Mouse (Mus musculus) C2C12 (cell line): ENCODE results near the gene Lhpp. TPM values are rescaled to one million over a fixed set of nuclear protein-coding genes. Genes with fewer than 3 reads are reported as not detected.

ENCODE experiments used
- H3K27me3 ChIP-seq: one replicate; pipeline ENCODE4 v1.6.1; 2011; ENCODE audit not compliant: control insufficient read depth, insufficient read depth, insufficient read length
- H3K36me3 ChIP-seq: one replicate; pipeline ENCODE4 v1.6.1; 2011; ENCODE audit not compliant: control insufficient read depth, insufficient read depth
- H3K4me3 ChIP-seq: one replicate; pipeline ENCODE4 v1.5.1; 2011; ENCODE audit warnings: mild to moderate bottlenecking, control low read depth; ENCODE audit not compliant: poor library complexity, insufficient read depth, severe bottlenecking
- H3K79me2 ChIP-seq: one replicate; pipeline ENCODE4 v1.6.1; 2011; ENCODE audit not compliant: control insufficient read depth, insufficient read depth
- H3K79me3 ChIP-seq: one replicate; pipeline ENCODE4 v1.6.1; 2011; ENCODE audit warnings: low read depth, control low read depth
- H3ac ChIP-seq: one replicate; pipeline ENCODE3; 2011; ENCODE audit warnings: low read depth; ENCODE audit not compliant: control insufficient read depth, insufficient read length
- CEBPB ChIP-seq: IDR thresholded peaks from one replicate; pipeline ENCODE4 v1.6.1; 2011; ENCODE audit warnings: low read depth, mild to moderate bottlenecking, control low read depth, moderate library complexity
- CTCF ChIP-seq: IDR thresholded peaks from one replicate; pipeline ENCODE4 v1.5.1; 2011; ENCODE audit not compliant: control insufficient read depth, insufficient read depth, insufficient read length
- FOSL1 ChIP-seq: IDR thresholded peaks from one replicate; pipeline ENCODE4 v1.8.0; 2011; ENCODE audit warnings: mild to moderate bottlenecking, low read length; ENCODE audit not compliant: poor library complexity, insufficient read depth, severe bottlenecking
- MAX ChIP-seq: IDR thresholded peaks from one replicate; pipeline ENCODE4 v1.6.1; 2011; ENCODE audit warnings: mild to moderate bottlenecking, control low read depth
- MYOD1 ChIP-seq: IDR thresholded peaks from one replicate; pipeline ENCODE4 v1.6.1; 2011; ENCODE audit warnings: low read depth; ENCODE audit not compliant: control insufficient read depth, insufficient read length
- MYOG ChIP-seq: IDR thresholded peaks from one replicate; pipeline ENCODE4 v1.6.1; 2011; ENCODE audit not compliant: control insufficient read depth, insufficient read length; ENCODE audit errors: extremely low read depth
- USF1 ChIP-seq: IDR thresholded peaks from one replicate; pipeline ENCODE4 v1.6.1; 2011; ENCODE audit warnings: low read depth, mild to moderate bottlenecking, control low read depth, moderate library complexity
- polyA plus RNA-seq: library from polyadenylated mRNA; unstranded; fragments of >200 nt; fragmentation: generic; extraction: Trizol; gene quantifications from one replicate; pipeline ENCODE4 v1.2.1, GENCODE M21; 2012; ENCODE audit warnings: missing spikeins

Lhpp gene
- polyA plus RNA-seq, 1 experiment, result 2.9 TPM

DNA sequence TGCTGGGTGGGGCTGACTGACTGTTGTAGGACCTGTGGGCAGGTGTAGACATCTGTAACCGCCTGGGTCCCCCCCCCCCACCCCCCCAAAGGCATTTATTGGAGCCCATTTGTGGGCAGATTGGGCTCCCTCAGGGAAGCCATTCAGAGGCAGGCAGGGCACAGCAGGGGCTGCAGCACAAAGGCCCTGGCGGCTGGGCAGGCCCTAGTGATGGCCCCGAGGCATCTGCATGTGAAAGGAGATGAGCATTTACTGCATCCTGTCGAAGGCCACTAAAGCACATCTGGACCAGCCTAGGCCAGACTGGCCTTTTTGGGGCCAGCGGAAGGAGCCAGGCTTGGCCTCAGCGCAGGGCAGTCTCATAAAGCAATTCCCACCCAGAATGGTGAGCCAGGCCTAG lies 6.0 kb downstream of the Lhpp start:
- Histone ChIP-seq H3K27me3 (peaks cover 17% of the 10 kb centered on the region), H3K36me3 (no peaks in the 10 kb centered on the region), H3K4me3 (no peak overlapping the region), H3K79me3 (no peaks in the 10 kb centered on the region), H3K79me2 (no peaks in the 10 kb centered on the region), H3ac (no peak overlapping the region)
- TF ChIP-seq MAX, result no peak
- TF ChIP-seq MYOG, result no peak
- no peak for TF ChIP-seq CTCF
- TF ChIP-seq USF1, result no peak
- no peak for TF ChIP-seq FOSL1
- TF ChIP-seq CEBPB, result no peak
- no peak for TF ChIP-seq MYOD1

DNA sequence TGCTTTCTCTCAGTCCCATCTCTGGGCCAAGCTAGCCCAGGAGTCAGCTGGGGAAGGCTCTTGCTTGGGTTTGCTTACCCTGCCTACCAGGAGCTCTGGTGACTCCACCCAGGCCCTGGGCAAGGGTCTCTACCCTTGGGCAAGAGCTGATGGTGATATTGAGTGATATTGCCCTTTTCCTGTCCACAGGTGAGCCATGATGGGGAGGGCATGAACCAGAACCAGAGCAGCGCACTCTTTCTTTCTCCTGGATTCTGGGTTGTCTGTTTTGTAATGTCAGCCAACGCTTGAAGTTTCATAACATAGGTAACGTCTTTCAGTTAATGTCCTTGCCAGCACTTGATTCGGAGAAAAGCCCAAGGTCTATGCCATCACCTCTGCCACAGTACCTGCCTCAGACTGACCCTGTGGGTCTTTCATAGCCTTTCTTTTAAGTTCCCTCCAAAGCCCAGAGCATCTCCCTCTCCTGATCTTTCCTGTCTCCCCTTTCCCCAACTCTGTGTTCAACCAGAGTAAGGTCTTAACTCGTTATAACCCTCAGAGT lies 6.7 kb downstream of the Lhpp start:
- H3ac ChIP-seq, result no peak overlapping the region
- no peaks in the 10 kb centered on the region for H3K79me2 ChIP-seq
- no peaks in the 10 kb centered on the region for H3K36me3 ChIP-seq
- TF ChIP-seq MYOG, result no peak
- TF ChIP-seq FOSL1, result no peak
- no peak for TF ChIP-seq MYOD1
- no peak for TF ChIP-seq MAX
- TF ChIP-seq USF1, result no peak
- no peak for TF ChIP-seq CTCF
- no peak for TF ChIP-seq CEBPB
- no peak overlapping the region for H3K4me3 ChIP-seq
- H3K79me3 ChIP-seq, result no peaks in the 10 kb centered on the region
- peaks cover 17% of the 10 kb centered on the region for H3K27me3 ChIP-seq

DNA sequence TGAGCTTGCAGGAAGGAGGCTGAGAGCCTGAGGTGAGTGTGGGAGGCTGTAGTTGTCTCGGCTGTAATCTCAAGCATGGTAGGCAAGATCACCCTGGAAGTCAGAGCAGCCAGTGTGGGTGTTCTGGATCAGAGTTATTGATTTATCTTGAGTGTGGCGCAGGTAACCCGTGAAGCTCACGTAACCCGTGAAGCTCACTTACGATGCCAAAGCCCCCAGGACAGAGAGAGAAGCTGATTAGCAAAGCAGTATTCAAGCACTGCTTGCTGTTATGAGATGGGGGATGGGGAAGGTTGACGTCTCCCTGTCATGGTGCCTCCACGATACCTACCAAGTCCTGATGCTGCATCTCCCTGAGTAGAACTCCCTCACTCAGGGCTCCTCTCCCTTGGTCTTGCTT lies 9.1 kb downstream of the Lhpp start:
- TF ChIP-seq MYOG, result no peak
- no peak for TF ChIP-seq CEBPB
- no peak for TF ChIP-seq CTCF
- TF ChIP-seq USF1, result no peak

DNA sequence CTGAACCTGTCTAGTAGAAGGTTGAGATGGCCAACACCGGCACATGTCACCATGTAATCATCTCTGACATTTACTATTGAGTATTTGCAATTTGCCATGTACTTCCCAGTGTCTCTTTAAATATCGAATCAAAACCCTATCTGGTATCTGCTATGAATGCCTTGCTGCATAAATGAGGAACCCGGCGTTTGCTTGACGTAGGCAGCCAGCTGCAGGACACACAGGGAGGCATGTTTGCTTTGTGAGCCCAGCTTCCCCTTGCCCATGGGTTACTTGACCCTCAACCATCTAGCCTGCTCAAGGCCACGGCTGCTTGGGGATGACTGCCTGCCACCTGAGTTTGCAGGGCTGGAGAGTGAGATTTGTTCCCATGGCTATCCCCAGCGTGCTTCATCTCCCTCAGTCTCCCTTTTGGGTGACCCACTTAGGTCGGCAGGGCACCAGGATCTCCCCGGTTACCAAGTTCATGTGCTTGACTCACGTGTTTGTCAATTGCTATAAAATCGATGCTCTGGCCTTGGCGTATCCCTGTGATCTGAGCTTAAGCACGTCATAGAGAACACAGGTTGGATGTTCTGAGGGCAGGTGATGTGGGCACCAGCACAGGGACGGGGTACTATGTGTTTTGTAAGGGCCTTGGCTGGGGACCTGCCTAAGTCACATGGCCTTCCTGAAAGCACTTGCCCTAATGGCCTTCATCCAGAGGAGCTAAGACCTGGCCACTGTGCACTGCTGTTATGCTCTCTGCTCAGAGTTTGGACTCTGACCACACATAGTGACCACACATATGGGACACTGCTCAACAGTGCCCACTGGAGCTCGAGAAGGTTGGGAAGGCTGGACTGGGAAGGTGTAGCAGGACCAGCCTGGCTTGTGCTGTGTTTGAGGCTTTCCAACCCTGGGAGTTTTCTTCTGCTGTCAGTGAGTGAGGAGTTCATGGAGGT lies 9.8 kb downstream of the Lhpp start:
- Histone ChIP-seq H3K27me3 (peaks cover 23% of the 10 kb centered on the region), H3K4me3 (no peak overlapping the region)
- TF ChIP-seq MYOD1 (no peak), FOSL1 (no peak), CTCF (no peak), CEBPB (no peak), USF1 (no peak), MYOG (no peak)

More for the DNA sequence above, 9.1 kb downstream of the Lhpp start:
- no peaks in the 10 kb centered on the region for H3K79me3 ChIP-seq
- H3ac ChIP-seq, result no peak overlapping the region
- no peak overlapping the region for H3K4me3 ChIP-seq
- H3K36me3 ChIP-seq, result no peaks in the 10 kb centered on the region
- no peaks in the 10 kb centered on the region for H3K79me2 ChIP-seq
- H3K27me3 ChIP-seq, result peaks cover 22% of the 10 kb centered on the region

DNA sequence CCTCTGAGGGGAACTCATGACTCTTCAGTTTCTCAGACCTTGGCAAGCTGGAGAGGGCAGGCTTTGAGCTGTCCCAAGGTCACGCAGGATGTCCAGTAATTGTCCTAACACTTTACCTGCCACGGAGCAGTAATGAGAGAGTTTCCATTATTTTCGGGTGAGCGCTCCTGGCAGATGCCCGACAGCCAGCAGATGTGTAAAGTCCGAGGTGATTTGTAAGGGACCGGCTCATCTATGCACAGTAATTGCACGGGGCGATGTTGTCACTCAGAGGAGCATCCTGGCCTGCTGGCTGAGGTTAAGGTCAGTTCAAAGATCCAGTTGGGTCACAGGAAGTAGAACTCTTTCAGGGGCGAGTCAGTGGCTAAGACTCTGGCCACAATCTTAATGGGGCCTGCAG lies 13.7 kb downstream of the Lhpp start:
- no peak for TF ChIP-seq CEBPB
- TF ChIP-seq CTCF, result no peak
- no peak for TF ChIP-seq MYOG
- TF ChIP-seq MAX, result no peak
- no peak for TF ChIP-seq FOSL1
- TF ChIP-seq USF1, result no peak
- no peak for TF ChIP-seq MYOD1
- Histone ChIP-seq H3ac (no peak overlapping the region), H3K79me2 (no peaks in the 10 kb centered on the region), H3K36me3 (no peaks in the 10 kb centered on the region), H3K27me3 (peaks cover 25% of the 10 kb centered on the region), H3K4me3 (no peak overlapping the region), H3K79me3 (no peaks in the 10 kb centered on the region)

More for the DNA sequence above, 9.8 kb downstream of the Lhpp start:
- H3K79me2 ChIP-seq, result no peaks in the 10 kb centered on the region
- H3ac ChIP-seq, result no peak overlapping the region
- no peaks in the 10 kb centered on the region for H3K79me3 ChIP-seq
- H3K36me3 ChIP-seq, result no peaks in the 10 kb centered on the region

DNA sequence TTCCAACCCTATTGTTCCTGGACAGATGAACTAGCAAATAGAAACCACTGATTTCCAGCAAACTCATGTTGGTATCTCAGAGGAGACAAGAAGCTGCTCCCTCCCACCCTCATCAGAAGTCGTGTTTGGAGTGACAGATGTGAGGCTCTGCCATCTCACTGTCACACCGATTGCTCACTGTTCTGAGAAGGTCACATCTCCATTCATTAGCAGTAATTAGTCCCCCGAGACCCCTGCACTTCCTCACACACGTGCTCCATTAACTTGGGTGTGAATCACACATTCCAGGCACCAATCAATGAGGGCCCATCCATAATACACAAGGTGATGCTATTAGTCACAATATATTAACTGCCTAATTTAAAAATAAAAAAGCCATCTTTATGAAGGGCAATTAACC lies 15.7 kb downstream of the Lhpp start:
- H3K27me3 ChIP-seq, result peaks cover 26% of the 10 kb centered on the region

More for the DNA sequence above, 15.7 kb downstream of the Lhpp start:
- H3K36me3 ChIP-seq, result no peaks in the 10 kb centered on the region
- no peaks in the 10 kb centered on the region for H3K79me2 ChIP-seq
- H3K4me3 ChIP-seq, result no peak overlapping the region
- no peaks in the 10 kb centered on the region for H3K79me3 ChIP-seq
- no peak overlapping the region for H3ac ChIP-seq
- TF ChIP-seq FOSL1 (no peak), MYOG (no peak), MYOD1 (no peak), USF1 (no peak)
